Mouse (Mus musculus) CD4-positive, CD25-positive, alpha-beta regulatory T cell, adult 2 months (primary cell): ENCODE data around the gene Fblim1.

ENCODE experiments used
- DNase-seq: peaks from one replicate; pipeline ENCODE4 v3.0.0-alpha.2; 2012; ENCODE audit warnings: low read depth, low spot score

The Fblim1 gene

DNA sequence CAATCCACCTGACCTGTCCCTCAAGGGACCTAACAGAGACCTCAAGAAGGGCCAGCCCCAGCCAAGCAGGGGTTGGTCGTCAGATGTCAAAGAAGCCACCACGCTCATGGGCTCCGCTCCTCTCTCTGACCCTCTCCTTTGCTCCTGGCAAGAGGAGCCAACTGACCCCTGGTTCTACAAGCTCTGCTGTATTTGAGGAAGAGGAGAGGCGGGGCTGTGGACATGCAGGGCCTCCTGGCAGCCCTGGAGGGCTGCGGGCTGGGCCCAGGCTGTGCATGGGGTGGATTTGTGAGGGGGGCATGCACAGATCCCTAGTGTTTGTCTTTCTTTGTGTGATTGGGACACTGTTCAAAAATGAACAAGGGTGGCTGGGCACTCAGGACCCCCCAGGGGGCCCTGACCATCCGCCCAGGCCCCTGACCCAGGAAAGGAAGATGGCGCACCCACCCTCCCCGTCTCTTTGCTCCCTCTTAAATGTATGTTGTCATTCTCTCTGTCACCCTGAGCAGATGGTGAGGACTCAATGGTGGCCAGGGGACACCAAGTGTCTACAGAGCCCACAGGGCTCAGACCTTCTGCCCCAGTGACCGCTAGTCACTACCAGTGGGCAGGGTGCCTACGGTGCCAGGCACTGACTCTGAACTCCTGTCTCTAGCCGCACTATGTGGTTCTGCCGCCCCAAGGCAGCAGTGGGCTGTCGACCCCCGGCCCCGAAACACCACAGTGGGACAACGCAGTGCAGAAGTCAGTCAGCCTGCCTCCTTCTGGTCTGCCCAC, 20.1 kb upstream of the Fblim1 start:
- DNase-seq = no peak

- DNase-seq = peak; percentile 72
Observed at GRCm38 (mm10) chr4:141624983-141625773, 19.3 kb upstream of the Fblim1 start.

DNA sequence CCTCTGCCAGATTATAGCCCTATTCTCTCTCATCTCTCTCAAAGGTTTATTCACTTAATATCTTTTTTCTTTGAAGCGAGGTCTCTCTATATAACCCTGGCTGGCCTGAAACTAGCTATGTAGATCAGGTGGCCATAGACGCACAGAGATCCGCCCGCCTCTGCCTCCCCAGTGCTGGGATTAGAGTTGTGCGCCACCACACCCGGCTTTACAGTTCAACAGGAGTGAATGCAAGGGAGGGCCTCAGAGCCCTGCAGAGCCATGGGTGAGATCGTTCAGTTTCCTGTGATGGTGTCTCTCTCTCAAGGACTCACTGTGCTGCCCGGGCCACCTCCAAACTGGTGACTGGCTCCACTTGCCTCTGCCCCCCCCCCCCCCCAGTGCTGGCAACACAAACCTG, 18.2 kb upstream of the Fblim1 start:
- DNase-seq = no peak

- DNase-seq = no peak
Observed at GRCm38 (mm10) chr4:141623666-141624065, 17.8 kb upstream of the Fblim1 start, which contains the start of gene Slc25a34. Gene Slc25a34, minus strand, starts transcription at chr4:141623821.

GRCm38 (mm10) chr4:141623037-141623436, 17.1 kb upstream of the Fblim1 start:
- DNase-seq = no peak

- no peak for DNase-seq
Observed at GRCm38 (mm10) chr4:141622580-141622979, 16.7 kb upstream of the Fblim1 start.

- DNase-seq = no peak
Observed at GRCm38 (mm10) chr4:141622091-141622490, 16.2 kb upstream of the Fblim1 start.

DNA sequence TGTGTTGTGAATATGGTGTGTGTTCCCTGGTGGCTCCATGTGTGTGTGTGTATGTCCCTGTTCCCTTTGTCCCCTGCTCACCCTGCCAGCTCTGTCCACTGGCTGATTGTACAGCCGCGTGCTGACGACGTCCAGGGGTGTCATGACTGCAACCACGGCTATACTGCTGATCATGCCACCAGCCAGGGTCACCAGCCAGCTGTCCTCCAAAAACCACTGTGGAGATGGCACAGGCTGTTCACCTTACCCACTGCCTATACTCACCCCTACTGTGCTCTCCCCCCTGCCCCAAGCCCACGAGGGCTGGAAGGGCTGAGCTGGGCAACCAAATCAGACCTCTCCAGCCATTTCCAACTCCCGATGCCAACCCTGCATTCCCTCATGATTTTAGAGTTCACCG, 15.4 kb upstream of the Fblim1 start:
- DNase-seq = no peak

DNA sequence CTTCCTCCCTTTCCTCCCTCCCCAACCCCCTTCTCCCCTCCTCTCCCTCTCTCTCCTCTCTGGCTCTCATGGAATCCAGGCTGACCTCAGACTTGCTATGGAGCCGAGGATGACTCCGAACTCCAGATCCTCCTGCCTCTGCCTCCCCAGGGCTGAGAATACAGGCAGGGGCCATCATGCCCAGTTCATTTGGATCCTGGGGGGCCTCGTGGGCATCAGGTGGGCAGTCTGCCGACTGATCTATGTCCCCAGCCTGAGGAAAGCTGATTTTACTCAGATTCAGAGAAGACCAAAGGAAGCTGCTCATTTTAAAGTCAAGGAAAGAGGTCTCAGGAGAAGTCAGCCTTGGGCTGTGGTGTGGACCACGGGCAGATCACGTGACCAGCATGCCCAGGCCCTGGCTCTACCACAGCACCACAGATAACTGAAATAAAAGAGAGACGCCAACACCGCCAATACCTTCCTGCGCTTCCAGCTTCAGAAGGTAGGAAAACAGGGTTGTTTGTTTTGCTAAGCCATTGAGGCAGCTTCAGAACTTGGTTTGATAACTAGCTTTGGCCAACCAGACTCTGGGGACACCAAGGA, 13.5 kb upstream of the Fblim1 start:
- DNase-seq = no peak

DNA sequence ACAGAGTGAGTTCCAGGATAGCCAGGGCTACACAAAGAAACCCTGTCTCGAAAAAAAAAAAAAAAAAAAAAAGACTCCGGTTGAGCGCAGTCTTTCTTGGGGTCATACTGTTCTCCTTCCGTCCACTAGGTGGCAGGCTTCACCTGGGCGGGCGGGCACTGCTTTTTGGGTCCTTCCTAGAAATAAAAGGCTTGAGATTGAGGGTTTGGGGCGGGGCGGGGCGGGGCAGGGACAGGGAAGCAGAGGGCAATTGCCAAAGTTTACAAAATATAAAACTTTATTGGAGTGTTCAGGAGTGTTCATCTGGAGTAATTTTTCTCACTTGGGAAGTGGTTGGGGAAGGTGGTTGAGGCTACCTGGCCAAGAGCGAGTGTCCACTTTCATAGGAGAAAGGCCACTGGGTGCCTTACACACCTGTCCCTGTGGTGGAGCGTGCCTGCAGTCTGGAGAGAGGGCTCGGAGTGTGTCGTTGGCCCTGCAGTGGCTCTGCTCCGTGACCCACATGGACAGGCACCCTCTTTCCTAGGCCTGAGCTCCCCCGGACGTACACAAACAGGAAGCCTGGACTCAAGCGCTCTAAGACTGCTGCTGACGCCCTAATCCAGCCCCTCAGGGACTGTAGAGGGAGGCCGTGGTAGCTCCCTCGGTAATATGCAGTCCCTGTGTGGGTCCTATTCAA, 12.8 kb upstream of the Fblim1 start, which contains the start of gene Tmem82:
Gene Tmem82, minus strand, starts transcription at position 69 of the 679 bp plus-strand sequence.
- DNase-seq = peak; percentile 81

DNA sequence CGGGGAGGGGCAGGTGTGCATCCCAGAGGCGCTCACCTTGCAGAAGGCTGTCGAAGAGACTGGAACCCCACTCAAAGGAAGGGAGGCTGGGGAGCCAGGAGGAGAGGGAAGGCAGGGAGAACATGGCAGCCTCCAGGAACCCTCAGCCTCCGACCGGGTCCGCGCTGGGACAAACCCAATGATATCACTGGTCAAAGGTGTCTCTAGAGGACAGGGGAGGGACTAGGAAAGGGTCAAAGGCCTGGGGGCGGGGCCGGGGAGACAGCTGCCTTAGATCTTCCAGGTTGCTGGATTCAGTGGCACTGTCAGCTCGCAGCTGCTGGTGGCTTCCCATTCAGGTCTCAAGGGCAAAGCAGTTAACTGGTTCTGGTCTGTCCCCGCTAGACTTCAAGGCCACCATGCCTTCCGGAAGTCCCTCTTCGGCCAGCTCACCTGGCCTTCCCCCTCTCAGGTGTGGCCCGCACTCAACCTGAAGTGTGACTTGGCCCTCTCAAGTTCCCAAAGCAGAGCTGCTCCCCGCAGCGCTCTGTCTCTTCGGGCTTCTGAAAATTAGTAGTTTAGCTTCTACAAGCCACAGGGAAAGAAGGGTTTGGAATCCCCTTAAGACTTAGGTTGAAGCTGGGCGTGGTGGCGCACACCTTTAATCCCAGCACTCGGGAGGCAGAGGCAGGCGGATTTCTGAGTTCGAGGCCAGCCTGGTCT, 12.1 kb upstream of the Fblim1 start:
- DNase-seq = peak; percentile 21

- peak; percentile 76 for DNase-seq
Observed at GRCm38 (mm10) chr4:141617299-141617698, 11.4 kb upstream of the Fblim1 start.

- no peak for DNase-seq
Observed at GRCm38 (mm10) chr4:141616811-141617210, 10.9 kb upstream of the Fblim1 start.

DNA sequence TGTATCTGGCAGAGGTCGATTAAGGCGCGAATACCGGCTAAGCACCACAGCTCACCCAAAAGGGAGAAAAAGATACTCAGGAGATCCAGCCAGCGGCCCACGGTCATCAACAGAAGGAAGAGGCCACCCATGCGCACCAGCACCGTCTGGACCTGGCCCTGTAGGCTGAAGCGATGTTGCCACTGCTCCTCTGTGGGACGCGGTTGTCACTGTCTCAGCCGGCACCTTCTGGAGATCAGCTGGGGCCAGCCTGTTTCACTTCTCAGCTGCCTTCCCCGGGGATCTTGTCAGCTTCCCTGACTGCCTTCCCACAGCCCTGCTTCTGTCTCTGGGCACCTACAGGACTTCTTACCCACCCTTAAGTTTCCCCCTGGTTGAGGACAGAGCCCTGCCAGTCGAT, 9.1 kb upstream of the Fblim1 start:
- no peak for DNase-seq

- DNase-seq = no peak
Observed at GRCm38 (mm10) chr4:141609538-141609937, 3.6 kb upstream of the Fblim1 start.

GRCm38 (mm10) chr4:141605421-141605820, 475 bp downstream of the Fblim1 start:
- no peak for DNase-seq

DNA sequence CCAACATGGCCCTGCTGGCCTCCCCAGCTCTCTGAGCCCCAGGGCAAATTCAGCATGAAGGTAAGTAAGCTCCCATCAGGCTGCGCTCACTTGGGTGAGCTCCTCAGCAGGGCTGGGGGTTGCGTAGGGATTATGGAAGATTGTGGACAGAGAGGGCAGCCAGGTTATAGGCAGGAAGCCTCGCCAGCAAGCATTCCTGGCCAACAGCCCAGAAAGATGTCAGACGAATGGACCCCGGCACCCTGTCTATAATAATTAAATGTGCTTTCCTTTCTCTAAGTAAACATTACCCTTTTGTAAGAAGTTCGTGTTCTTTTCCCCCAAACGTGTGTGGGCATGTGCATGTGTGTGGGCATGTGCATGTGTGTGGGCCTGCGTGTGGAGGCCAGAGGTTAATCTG, 1.4 kb downstream of the Fblim1 start:
- no peak for DNase-seq

GRCm38 (mm10) chr4:141603921-141604320, 2.0 kb downstream of the Fblim1 start:
- no peak for DNase-seq

GRCm38 (mm10) chr4:141602523-141603223, 3.2 kb downstream of the Fblim1 start:
- DNase-seq = no peak

DNA sequence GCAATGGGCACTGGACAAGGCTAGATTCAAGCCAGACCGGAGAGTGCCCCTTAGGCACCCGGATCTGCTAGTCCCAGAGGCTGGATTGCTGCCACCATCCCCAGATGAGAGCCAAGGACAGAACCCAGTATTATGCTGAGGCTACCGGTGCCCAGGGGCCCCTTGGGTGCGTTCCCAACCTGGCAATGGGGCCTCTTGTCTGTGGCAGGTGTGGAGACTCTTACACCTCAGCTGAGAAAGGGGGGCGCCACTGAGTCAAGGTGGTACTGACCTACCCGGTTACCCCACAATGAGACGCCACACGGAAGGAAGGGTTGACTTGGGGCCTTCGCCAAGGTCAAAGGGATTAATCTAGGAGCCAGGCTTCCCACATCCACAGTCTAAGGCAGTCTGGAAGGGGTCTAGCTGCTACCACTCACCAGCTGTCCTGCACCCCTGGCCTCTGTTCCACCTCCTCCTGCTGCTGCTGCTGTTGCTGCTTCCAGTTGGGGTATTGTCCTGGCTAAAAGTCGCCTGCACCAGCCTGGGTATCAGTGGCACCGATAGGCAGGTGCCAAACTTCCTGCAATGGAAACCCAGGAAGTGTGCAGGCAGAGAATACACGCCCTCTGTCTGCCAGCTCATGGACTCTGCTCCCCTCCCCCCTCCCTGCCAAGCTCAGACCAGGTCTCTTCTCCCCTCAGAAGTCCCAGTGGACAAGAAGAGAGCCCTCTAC, 4.6 kb downstream of the Fblim1 start:
- DNase-seq = no peak
